Mouse (Mus musculus): ENCODE data around the gene Trim2. TPM values are rescaled to one million over a fixed set of nuclear protein-coding genes. Genes with fewer than 3 reads are reported as not detected.

Gene Trim2
- polyA plus RNA-seq, 1 experiment: 2.4 TPM

DNA sequence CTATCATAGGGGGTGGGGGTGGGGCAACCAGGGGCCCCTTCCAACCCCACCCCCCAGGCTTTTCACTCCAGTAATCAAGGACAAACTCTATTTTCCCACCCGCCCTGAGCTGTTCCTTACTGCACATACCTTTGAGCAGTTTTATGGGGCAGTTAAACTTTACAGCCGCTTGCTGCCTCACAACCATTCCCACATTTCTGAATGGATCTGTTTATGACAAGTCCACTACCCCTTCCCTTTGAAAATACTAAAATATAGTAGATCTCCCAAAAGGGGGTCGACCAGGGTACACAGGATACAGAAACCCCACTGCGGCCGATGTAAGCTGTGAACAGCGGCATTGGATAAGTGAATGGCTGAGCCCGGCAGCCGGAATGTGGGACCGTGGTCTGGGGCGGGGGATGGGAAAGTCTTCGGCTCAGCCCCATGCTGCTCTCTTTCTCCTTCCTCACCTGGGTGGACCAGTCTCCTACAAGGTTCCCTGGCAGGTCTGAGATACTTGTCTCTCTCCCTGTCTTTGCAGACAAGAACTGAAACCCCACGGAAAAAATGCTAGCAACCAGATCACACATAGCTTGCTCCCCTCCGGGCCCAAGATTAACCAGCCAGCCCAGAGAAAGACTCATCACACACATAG, 36.6 kb downstream of the Trim2 start:
- Histone ChIP-seq H3K36me3 (ENCODE audit: control insufficient read depth, insufficient read depth) (no peaks in the 10 kb centered on the region), H3K79me2 (ENCODE audit: control insufficient read depth, insufficient read depth) (no peaks in the 10 kb centered on the region), H3K79me3 (ENCODE audit: low read depth) (no peaks in the 10 kb centered on the region), H3K27me3 (ENCODE audit: control insufficient read depth, insufficient read depth, insufficient read length) (peaks cover 5% of the 10 kb centered on the region), H3K4me3 (ENCODE audit: insufficient read depth, poor library complexity, severe bottlenecking) (no peak overlapping the region), H3ac (ENCODE audit: control insufficient read depth, insufficient read length, low read depth) (no peak overlapping the region)
- no peak for TF ChIP-seq CEBPB (IDR thresholded peaks at IDR 0.05; ENCODE audit: low read depth)

DNA sequence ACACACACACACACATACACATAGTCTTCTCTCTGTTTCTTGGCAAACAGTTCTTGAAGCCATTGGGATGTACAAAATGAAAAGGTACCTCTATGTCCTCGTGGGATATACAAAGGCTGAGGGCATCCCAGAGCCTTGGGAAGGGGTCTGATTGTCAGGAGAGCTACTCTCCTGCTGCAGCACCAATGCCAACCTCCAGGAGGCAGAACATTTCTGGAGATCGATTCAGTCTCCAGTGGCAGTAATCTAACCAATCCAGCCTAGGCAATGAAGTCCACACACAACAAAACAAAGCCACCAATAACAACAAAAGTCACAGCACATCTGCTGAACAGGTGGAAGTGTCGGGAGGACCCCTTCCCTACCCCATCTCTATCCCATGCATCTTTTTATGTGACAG, 38.2 kb downstream of the Trim2 start:
- Histone ChIP-seq H3K79me2 (ENCODE audit: control insufficient read depth, insufficient read depth) (no peaks in the 10 kb centered on the region), H3K36me3 (ENCODE audit: control insufficient read depth, insufficient read depth) (no peaks in the 10 kb centered on the region), H3K79me3 (ENCODE audit: low read depth) (no peaks in the 10 kb centered on the region), H3K4me3 (ENCODE audit: insufficient read depth, poor library complexity, severe bottlenecking) (no peak overlapping the region), H3K27me3 (ENCODE audit: control insufficient read depth, insufficient read depth, insufficient read length) (peaks cover 5% of the 10 kb centered on the region), H3ac (ENCODE audit: control insufficient read depth, insufficient read length, low read depth) (no peak overlapping the region)
- TF ChIP-seq MAX (IDR thresholded peaks at IDR 0.05) (no peak), CTCF (IDR thresholded peaks at IDR 0.05; ENCODE audit: control insufficient read depth, insufficient read depth, insufficient read length) (no peak), CEBPB (IDR thresholded peaks at IDR 0.05; ENCODE audit: low read depth) (no peak), USF1 (IDR thresholded peaks at IDR 0.05; ENCODE audit: low read depth) (no peak), MYOD1 (IDR thresholded peaks at IDR 0.05; ENCODE audit: control insufficient read depth, insufficient read length, low read depth) (no peak), MYOG (IDR thresholded peaks at IDR 0.05; ENCODE audit: control insufficient read depth, extremely low read depth, insufficient read length) (no peak), FOSL1 (IDR thresholded peaks at IDR 0.05; ENCODE audit: insufficient read depth, low read length, poor library complexity, severe bottlenecking) (no peak)

DNA sequence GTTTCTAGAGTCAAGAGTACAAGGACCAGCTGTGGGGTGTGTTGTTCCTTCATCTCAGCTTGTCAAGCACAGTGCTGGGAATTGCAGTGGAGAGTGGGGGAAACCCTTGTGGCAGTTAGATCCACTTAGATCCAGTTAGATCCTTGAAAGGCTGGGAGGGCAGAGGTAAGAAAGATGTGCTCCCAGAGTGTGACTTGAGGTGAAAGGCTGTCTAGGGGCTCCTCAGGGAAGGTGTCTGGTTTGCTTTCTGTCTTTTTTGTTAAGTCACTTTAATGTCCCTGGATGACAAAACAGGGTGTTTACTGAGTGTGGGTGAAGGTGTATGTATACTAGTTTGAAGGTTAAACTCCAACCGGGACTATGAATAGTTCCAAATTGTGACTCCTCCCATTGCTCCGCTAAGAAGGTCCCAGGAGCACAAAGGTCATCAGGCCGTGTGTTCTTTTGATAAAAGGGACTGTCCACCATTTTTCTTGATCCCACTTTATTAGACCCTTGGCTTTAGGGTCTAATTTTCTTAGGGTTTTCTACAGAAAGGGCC, 40.2 kb downstream of the Trim2 start:
- H3K36me3 ChIP-seq (ENCODE audit: control insufficient read depth, insufficient read depth): no peaks in the 10 kb centered on the region
- H3K79me3 ChIP-seq (ENCODE audit: low read depth): no peaks in the 10 kb centered on the region
- TF ChIP-seq USF1 (IDR thresholded peaks at IDR 0.05; ENCODE audit: low read depth) (no peak), CTCF (IDR thresholded peaks at IDR 0.05; ENCODE audit: control insufficient read depth, insufficient read depth, insufficient read length) (no peak), MAX (IDR thresholded peaks at IDR 0.05) (no peak), MYOD1 (IDR thresholded peaks at IDR 0.05; ENCODE audit: control insufficient read depth, insufficient read length, low read depth) (no peak), FOSL1 (IDR thresholded peaks at IDR 0.05; ENCODE audit: insufficient read depth, low read length, poor library complexity, severe bottlenecking) (no peak)
- no peak overlapping the region for H3K4me3 ChIP-seq (ENCODE audit: insufficient read depth, poor library complexity, severe bottlenecking)
- H3ac ChIP-seq (ENCODE audit: control insufficient read depth, insufficient read length, low read depth): no peak overlapping the region
- H3K27me3 ChIP-seq (ENCODE audit: control insufficient read depth, insufficient read depth, insufficient read length): peaks cover 5% of the 10 kb centered on the region
- H3K79me2 ChIP-seq (ENCODE audit: control insufficient read depth, insufficient read depth): no peaks in the 10 kb centered on the region

DNA sequence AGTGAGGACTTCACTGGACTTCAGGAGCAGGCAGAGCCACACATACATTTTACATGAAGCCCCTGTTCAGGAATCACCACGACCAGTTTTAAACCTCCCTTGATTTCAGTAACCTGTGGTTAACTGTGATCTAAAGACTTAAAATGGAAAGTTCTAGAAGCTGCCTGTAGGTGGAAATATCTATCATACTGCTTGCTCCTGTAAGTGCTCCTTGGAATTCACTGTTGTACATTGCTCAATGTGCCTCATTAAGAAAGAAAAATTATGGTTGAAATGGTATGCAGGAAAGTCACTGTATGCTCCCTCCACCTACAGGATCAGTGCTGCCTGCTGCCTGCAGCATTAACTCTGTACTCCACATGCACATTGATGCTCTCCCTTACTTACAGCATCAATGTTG, 41.6 kb downstream of the Trim2 start:
- no peak overlapping the region for H3ac ChIP-seq (ENCODE audit: control insufficient read depth, insufficient read length, low read depth)
- TF ChIP-seq FOSL1 (IDR thresholded peaks at IDR 0.05; ENCODE audit: insufficient read depth, low read length, poor library complexity, severe bottlenecking) (no peak), MYOG (IDR thresholded peaks at IDR 0.05; ENCODE audit: control insufficient read depth, extremely low read depth, insufficient read length) (no peak), CTCF (IDR thresholded peaks at IDR 0.05; ENCODE audit: control insufficient read depth, insufficient read depth, insufficient read length) (no peak), CEBPB (IDR thresholded peaks at IDR 0.05; ENCODE audit: low read depth) (no peak), MYOD1 (IDR thresholded peaks at IDR 0.05; ENCODE audit: control insufficient read depth, insufficient read length, low read depth) (no peak), MAX (IDR thresholded peaks at IDR 0.05) (no peak), USF1 (IDR thresholded peaks at IDR 0.05; ENCODE audit: low read depth) (no peak)
- peaks cover 5% of the 10 kb centered on the region for H3K27me3 ChIP-seq (ENCODE audit: control insufficient read depth, insufficient read depth, insufficient read length)
- H3K4me3 ChIP-seq (ENCODE audit: insufficient read depth, poor library complexity, severe bottlenecking): no peak overlapping the region
- H3K36me3 ChIP-seq (ENCODE audit: control insufficient read depth, insufficient read depth): no peaks in the 10 kb centered on the region
- no peaks in the 10 kb centered on the region for H3K79me2 ChIP-seq (ENCODE audit: control insufficient read depth, insufficient read depth)
- H3K79me3 ChIP-seq (ENCODE audit: low read depth): no peaks in the 10 kb centered on the region

DNA sequence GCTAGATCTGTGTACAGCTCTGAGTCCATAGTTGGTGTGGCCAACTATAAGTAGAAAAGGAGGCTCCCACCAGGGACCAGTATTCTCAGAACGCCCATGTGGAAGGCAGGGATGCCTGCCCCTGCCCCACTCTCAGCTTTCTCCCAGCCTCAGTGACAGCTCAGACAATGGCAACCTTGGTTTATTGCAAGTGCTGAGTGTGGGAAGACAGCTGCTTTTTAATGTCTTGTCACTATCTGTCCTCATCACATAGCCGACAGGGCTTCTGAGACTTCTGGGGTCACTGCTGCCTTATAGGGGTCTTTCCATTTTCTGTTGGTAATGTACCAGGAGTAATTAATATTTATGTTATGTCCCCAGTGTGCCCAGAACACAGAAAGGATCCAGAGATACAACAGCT, 42.3 kb downstream of the Trim2 start:
- Histone ChIP-seq H3K4me3 (ENCODE audit: insufficient read depth, poor library complexity, severe bottlenecking) (no peak overlapping the region), H3K36me3 (ENCODE audit: control insufficient read depth, insufficient read depth) (no peaks in the 10 kb centered on the region), H3K27me3 (ENCODE audit: control insufficient read depth, insufficient read depth, insufficient read length) (peaks cover 5% of the 10 kb centered on the region), H3ac (ENCODE audit: control insufficient read depth, insufficient read length, low read depth) (no peak overlapping the region), H3K79me2 (ENCODE audit: control insufficient read depth, insufficient read depth) (no peaks in the 10 kb centered on the region), H3K79me3 (ENCODE audit: low read depth) (no peaks in the 10 kb centered on the region)
- TF ChIP-seq USF1 (IDR thresholded peaks at IDR 0.05; ENCODE audit: low read depth) (no peak), MYOG (IDR thresholded peaks at IDR 0.05; ENCODE audit: control insufficient read depth, extremely low read depth, insufficient read length) (no peak)

DNA sequence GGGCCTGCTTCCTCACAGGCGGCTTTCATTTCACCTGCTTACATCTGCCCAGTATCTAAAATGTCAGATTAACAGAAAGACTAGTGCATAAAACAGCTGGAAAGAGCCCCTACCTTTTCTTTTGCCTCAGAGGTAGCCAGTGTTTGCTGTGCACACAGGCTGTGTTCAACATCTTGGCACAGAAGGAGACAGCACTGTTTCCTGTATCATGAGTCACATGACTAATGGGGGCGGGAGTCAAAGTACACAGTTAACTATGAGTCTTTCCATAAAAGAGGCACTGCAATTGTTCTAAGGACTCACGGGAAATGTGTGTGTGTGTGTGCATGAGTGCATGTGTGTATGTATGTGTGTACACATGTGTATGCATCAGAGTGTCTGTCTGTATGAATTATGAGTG, 43.9 kb downstream of the Trim2 start:
- H3K36me3 ChIP-seq (ENCODE audit: control insufficient read depth, insufficient read depth): no peaks in the 10 kb centered on the region
- no peak overlapping the region for H3ac ChIP-seq (ENCODE audit: control insufficient read depth, insufficient read length, low read depth)
- no peaks in the 10 kb centered on the region for H3K79me3 ChIP-seq (ENCODE audit: low read depth)
- no peaks in the 10 kb centered on the region for H3K79me2 ChIP-seq (ENCODE audit: control insufficient read depth, insufficient read depth)
- H3K27me3 ChIP-seq (ENCODE audit: control insufficient read depth, insufficient read depth, insufficient read length): peaks cover 5% of the 10 kb centered on the region
- TF ChIP-seq MYOD1 (IDR thresholded peaks at IDR 0.05; ENCODE audit: control insufficient read depth, insufficient read length, low read depth) (no peak), USF1 (IDR thresholded peaks at IDR 0.05; ENCODE audit: low read depth) (peak; percentile 79)
- no peak overlapping the region for H3K4me3 ChIP-seq (ENCODE audit: insufficient read depth, poor library complexity, severe bottlenecking)

Data from C2C12 (cell line).